In genomic region chr1:43446731-43447601, GRCm38 (mm10) we compare ENCODE assay signal across 8 mouse cellular contexts. TPM values are rescaled to one million over a fixed set of nuclear protein-coding genes. Genes with fewer than 3 reads are reported as not detected.
DNase-seq lines count a peak whose midpoint lies in the region; ATAC-seq lines count a peak whose summit lies in the region.

No protein-coding gene starts in this region.

- H3K27ac ChIP-seq in heart, embryonic 12.5 days (ENCODE audit: poor library complexity, severe bottlenecking) = peak overlapping the region; percentile 85
- peak overlapping the region; percentile 96; the same call in 1 of the 2 replicates for H3K27ac ChIP-seq in kidney, embryonic 14.5 days (ENCODE audit: low read depth, low read length)

- peaks cover 39% of the 10 kb centered on the region for H3K4me1 ChIP-seq in heart, embryonic 12.5 days (replicated peaks)
- peaks cover 32% of the 10 kb centered on the region for H3K4me1 ChIP-seq in kidney, embryonic 14.5 days (ENCODE audit: control insufficient read depth, insufficient read depth, low read length)

- H3K4me2 ChIP-seq in heart, embryonic 12.5 days = peak overlapping the region; percentile 95
- peak overlapping the region; percentile 81 for H3K4me2 ChIP-seq in kidney, embryonic 14.5 days (replicated peaks; ENCODE audit: low read depth, low read length)

- H3K27me3 ChIP-seq in heart, embryonic 12.5 days (replicated peaks) = no peaks in the 10 kb centered on the region
- H3K27me3 ChIP-seq in kidney, embryonic 14.5 days (ENCODE audit: control insufficient read depth, insufficient read depth, low read length) = no peaks in the 10 kb centered on the region

- WGBS in heart, embryonic 12.5 days = 11% methylated on average over 16 of the region's 16 CpGs
- WGBS in kidney, embryonic 14.5 days = 4% methylated on average over 16 of the region's 16 CpGs

- H3K4me3 ChIP-seq in heart, embryonic 12.5 days = peak overlapping the region; percentile 84
- H3K4me3 ChIP-seq in kidney, embryonic 14.5 days (ENCODE audit: low read length) = peak overlapping the region; percentile 97

- no peak for ATAC-seq in heart, embryonic 12.5 days (ENCODE audit: insufficient number of reproducible peaks, low FRiP score)
- ATAC-seq in kidney, embryonic 14.5 days (ENCODE audit: low FRiP score, low TSS enrichment) = 0 out of 2 replicates have a peak, but pooled peaks have one; percentile 13

- no peaks in the 10 kb centered on the region for H3K9me3 ChIP-seq in heart, embryonic 12.5 days (replicated peaks)
- no peaks in the 10 kb centered on the region for H3K9me3 ChIP-seq in kidney, embryonic 14.5 days (ENCODE audit: control insufficient read depth, low read length)

- H3K36me3 ChIP-seq in heart, embryonic 12.5 days = no peaks in the 10 kb centered on the region
- no peaks in the 10 kb centered on the region for H3K36me3 ChIP-seq in kidney, embryonic 14.5 days (ENCODE audit: control insufficient read depth, insufficient read depth, low read length)

- H3K9ac ChIP-seq in heart, embryonic 12.5 days = peak overlapping the region; percentile 93
- peak overlapping the region; percentile 97 for H3K9ac ChIP-seq in kidney, embryonic 14.5 days (ENCODE audit: low read depth, low read length)

- DNase-seq in 3T3-L1 (ENCODE audit: low read depth, low spot score) = peak; percentile 77
- DNase-seq in adrenal gland, adult (ENCODE audit: inconsistent age in 2 of 2, low spot score in 1 of 2) = peak; percentile 75 to 88
- peak; percentile 36 for DNase-seq in embryo, embryonic 9.5 days (ENCODE audit: extremely low spot score)
- peak; percentile 75 for DNase-seq in lung, postnatal 10 days
- DNase-seq in ovary, adult 18-20 months (ENCODE audit: low spot score) = peak; percentile 43
- peak; percentile 14 for DNase-seq in urinary bladder, postnatal 10 days (ENCODE audit: low spot score)

RNA-seq across cellular contexts. Expression of gene Nck2, which starts 2.6 kb away (rescaled TPM):
- 35.6 and 36.4 TPM in 2 replicates for polyA plus RNA-seq in heart, embryonic 12.5 days (2016; fragmentation: Nextera tagmentation; extraction: Ambion mirVana)
- 43.6 and 54.0 TPM in 2 replicates for polyA plus RNA-seq in kidney, embryonic 14.5 days (2014; fragmentation: Nextera tagmentation; extraction: Ambion mirVana)

Comparison
In these comparisons a context has a peak if more than half of its experiments do, and no peak if none do; other contexts are left out.
1. DNase-seq: peak in every context shown above with its lines; median percentile 82 in adrenal gland, adult; 77 in 3T3-L1; 75 in lung, postnatal 10 days; 43 in ovary, adult 18-20 months; 36 in embryo, embryonic 9.5 days; 14 in urinary bladder, postnatal 10 days.